Mouse (Mus musculus) ES-E14 (cell line): ENCODE results near the gene Grid2. TPM values are rescaled to one million over a fixed set of nuclear protein-coding genes. Genes with fewer than 3 reads are reported as not detected.

Experiments
- DNase-seq: peaks from one replicate; pipeline ENCODE4 v3.0.0-alpha.2; 2013; ENCODE audit warnings: low read depth, low spot score
- H3K27ac ChIP-seq: 2 replicates; pipeline ENCODE4 v1.5.1; 2012; ENCODE audit warnings: low read depth, mild to moderate bottlenecking, low read length, moderate library complexity, mixed read lengths; ENCODE audit not compliant: poor library complexity, insufficient read depth, severe bottlenecking
- H3K36me3 ChIP-seq: 2 replicates; pipeline ENCODE4 v1.6.1; 2012; ENCODE audit warnings: mild to moderate bottlenecking, low read length, moderate library complexity, mixed read lengths; ENCODE audit not compliant: control insufficient read depth, poor library complexity, insufficient read depth, severe bottlenecking
- H3K4me1 ChIP-seq, 2 experiments: fragments of 150-350 bp in 1 of 2; sonication (generic) in 1 of 2; 2 replicates each; pipeline ENCODE4 v1.6.1; 2012; ENCODE audit warnings: low read length in 2 of 2, mild to moderate bottlenecking in 1 of 2, mixed read lengths in 1 of 2; ENCODE audit not compliant: control insufficient read depth in 2 of 2, insufficient read depth in 2 of 2, poor library complexity in 1 of 2
- H3K4me3 ChIP-seq, 2 experiments: fragments of 150-350 bp in 1 of 2; sonication (generic) in 1 of 2; 2 replicates each; pipeline ENCODE4 v1.5.1; 2012; ENCODE audit warnings: low read length in 2 of 2, low read depth in 1 of 2, mild to moderate bottlenecking in 1 of 2, mixed read lengths in 1 of 2; ENCODE audit not compliant: insufficient read depth in 1 of 2, poor library complexity in 1 of 2, severe bottlenecking in 1 of 2
- H3K9ac ChIP-seq: 2 replicates; pipeline ENCODE4 v1.6.1; 2012; ENCODE audit warnings: low read depth, mild to moderate bottlenecking, low read length, mixed read lengths; ENCODE audit not compliant: poor library complexity, insufficient read depth, severe bottlenecking
- H3K9me3 ChIP-seq: fragments of 150-350 bp; sonication (generic); 2 replicates; pipeline ENCODE4 v1.6.1; 2012; ENCODE audit warnings: low read depth, mild to moderate bottlenecking, low read length; ENCODE audit not compliant: control insufficient read depth, insufficient read depth
- CHD2 ChIP-seq: IDR thresholded peaks from 2 replicates; pipeline ENCODE4 v1.6.1; 2014; ENCODE audit warnings: mild to moderate bottlenecking, low read depth, low read length, inconsistent platforms
- HCFC1 ChIP-seq: IDR thresholded peaks from 2 replicates; pipeline ENCODE4 v1.6.1; 2012; ENCODE audit warnings: low read length, inconsistent platforms, borderline replicate concordance; ENCODE audit not compliant: insufficient read depth
- MAFK ChIP-seq: IDR thresholded peaks from 2 replicates; pipeline ENCODE4 v1.6.1; 2014; ENCODE audit warnings: mild to moderate bottlenecking, low read depth, low read length, inconsistent platforms; ENCODE audit not compliant: insufficient read depth
- ZC3H11A ChIP-seq: IDR thresholded peaks from 2 replicates; pipeline ENCODE4 v1.6.1; 2012; ENCODE audit warnings: low read depth, mild to moderate bottlenecking, inconsistent platforms, low read length, borderline replicate concordance
- ZNF384 ChIP-seq: IDR thresholded peaks from 2 replicates; pipeline ENCODE4 v1.6.1; 2012; ENCODE audit warnings: low read depth, low read length, inconsistent platforms
- in situ Hi-C, 2 experiments: fragments of 600-800 bp; cut with MboI; formaldehyde crosslinking; loops; one replicate each; pipeline ENCODE4 v1.15.1; 2025; ENCODE audit warnings: low sequenced_read_pairs in 2 of 2, inconsistent platforms in 1 of 2; ENCODE audit not compliant: unreplicated experiment in 2 of 2
- total RNA-seq: library from RNA; depleted of rRNA; stranded (reverse); fragments of 300-350 nt; gene quantifications from 2 replicates; pipeline ENCODE4 v1.2.3, GENCODE M21; 2012

Gene Grid2
- total RNA-seq, 1 experiment, result 0.94 TPM

DNA sequence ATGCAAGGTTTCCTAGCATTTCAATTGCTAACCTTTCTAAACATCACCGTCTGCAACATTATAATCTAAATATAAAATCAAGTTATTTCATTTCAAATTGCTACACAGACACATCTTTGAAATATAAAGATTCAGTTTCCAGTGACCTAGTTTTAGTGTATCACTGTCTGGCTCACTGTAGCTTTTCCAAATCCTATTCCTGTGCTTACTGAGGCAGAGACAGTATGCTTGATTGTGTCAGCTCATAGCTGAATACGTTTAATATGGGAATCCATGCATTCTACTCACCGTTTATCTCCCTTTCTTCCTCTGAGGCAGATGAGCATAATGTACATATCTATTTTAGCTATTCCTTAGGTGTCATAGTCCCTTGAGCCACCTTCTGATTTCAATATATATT, 146.0 kb downstream of the Grid2 start:
- H3K27ac ChIP-seq, result no peak overlapping the region
- no peaks in the 10 kb centered on the region for H3K4me1 ChIP-seq
- no peak for DNase-seq
- TF ChIP-seq CHD2 (no peak), MAFK (no peak), ZC3H11A (no peak), HCFC1 (no peak), ZNF384 (no peak)
- no peaks in the 10 kb centered on the region for H3K9me3 ChIP-seq
- in situ Hi-C loops, result no loop called here
- H3K9ac ChIP-seq, result no peak overlapping the region
- H3K36me3 ChIP-seq, result no peaks in the 10 kb centered on the region
- H3K4me3 ChIP-seq, result no peak overlapping the region

DNA sequence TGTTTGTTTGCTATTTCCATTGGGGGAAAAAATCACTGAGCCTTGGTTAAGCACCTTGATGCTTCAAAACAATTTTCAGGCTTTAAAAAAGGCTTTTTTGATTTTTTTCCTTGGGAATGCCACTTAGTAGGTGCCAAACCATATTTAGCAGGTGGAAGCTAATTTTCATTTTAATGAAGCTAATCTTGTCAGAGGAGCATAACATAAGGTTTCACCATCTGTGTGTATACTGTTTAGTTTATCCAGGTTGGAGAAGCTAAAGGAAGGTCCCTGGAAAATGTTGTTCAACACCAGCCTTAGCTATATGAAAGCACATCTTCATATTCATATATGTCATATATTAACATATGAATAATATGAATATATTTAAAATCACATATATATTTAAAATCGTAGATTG, 161.9 kb downstream of the Grid2 start:
- in situ Hi-C loops, result no loop called here
- TF ChIP-seq CHD2 (no peak), HCFC1 (no peak), ZC3H11A (no peak), ZNF384 (no peak), MAFK (no peak)
- no peak overlapping the region for H3K27ac ChIP-seq
- no peak for DNase-seq
- H3K9me3 ChIP-seq, result no peaks in the 10 kb centered on the region
- no peak overlapping the region for H3K9ac ChIP-seq
- no peaks in the 10 kb centered on the region for H3K4me1 ChIP-seq
- no peaks in the 10 kb centered on the region for H3K36me3 ChIP-seq
- H3K4me3 ChIP-seq, result no peak overlapping the region

DNA sequence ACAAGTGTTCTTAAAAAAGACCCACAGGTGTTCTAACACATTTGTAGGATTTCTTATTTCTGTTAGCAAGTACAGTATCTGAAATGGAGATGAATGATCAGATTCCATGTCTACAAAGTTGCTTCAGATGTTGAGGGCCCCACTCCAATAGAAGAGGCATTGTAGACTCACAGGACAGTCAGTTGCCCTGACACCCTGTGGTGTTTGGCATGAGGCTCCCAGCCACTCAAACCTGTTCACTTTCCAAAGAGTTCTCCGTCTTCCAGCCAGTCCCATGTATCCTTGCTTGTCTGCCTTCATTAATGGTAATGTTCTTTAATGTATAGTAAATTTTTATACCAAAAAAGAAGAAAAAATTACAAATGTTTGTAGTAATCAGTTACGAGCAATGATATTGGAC, 177.1 kb downstream of the Grid2 start:
- Histone ChIP-seq H3K9me3 (no peaks in the 10 kb centered on the region), H3K4me1 (no peaks in the 10 kb centered on the region), H3K4me3 (no peak overlapping the region), H3K27ac (no peak overlapping the region), H3K9ac (no peak overlapping the region), H3K36me3 (no peaks in the 10 kb centered on the region)
- TF ChIP-seq CHD2 (no peak), ZC3H11A (no peak), ZNF384 (no peak), HCFC1 (no peak), MAFK (no peak)
- no peak for DNase-seq
- in situ Hi-C loops, result no loop called here

DNA sequence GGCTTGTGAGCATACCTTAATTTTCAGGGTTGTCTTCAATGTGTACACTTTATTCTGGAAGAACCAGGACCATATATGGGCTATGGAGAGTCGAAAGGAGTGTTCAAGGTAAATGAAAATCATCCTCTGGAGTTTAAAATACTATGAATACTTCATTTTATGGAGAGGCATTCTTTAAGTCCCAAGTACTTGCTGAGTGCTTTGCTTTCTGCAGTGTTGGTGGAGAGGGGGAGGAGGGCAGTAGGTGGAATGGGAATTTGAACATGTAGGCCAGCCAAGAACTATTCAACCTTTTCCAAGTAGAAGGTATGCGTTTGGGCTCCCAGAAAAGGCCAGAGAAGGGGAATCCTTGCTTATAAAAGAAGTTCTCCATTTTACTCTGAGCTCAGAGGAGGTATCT, 192.5 kb downstream of the Grid2 start:
- Histone ChIP-seq H3K9ac (no peak overlapping the region), H3K36me3 (no peaks in the 10 kb centered on the region), H3K9me3 (no peaks in the 10 kb centered on the region), H3K4me3 (no peak overlapping the region), H3K4me1 (no peaks in the 10 kb centered on the region), H3K27ac (no peak overlapping the region)
- DNase-seq, result no peak
- in situ Hi-C loops, result no loop called here
- TF ChIP-seq ZNF384, result no peak
- TF ChIP-seq MAFK, result no peak
- TF ChIP-seq ZC3H11A, result no peak
- TF ChIP-seq CHD2, result no peak
- no peak for TF ChIP-seq HCFC1

DNA sequence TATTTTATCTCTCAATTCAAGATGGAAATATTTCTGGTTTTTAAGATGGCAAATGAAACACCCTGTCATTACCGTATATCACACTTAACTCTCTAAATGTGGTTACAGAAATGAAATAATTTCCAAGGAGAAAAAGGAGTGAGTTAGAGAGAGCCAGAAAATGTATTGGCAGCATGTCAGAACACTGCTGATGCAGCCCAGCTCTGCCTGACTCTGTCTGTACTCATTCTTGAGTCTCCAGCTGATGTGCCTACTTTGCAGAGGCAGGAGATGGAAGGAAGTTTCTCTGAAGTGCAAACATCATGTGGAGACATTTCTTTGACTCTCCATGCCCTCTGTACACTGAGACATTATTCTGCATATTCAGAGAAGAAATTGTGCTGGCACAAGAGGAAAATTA, 226.5 kb downstream of the Grid2 start:
- H3K9me3 ChIP-seq, result no peaks in the 10 kb centered on the region
- DNase-seq, result no peak
- no peaks in the 10 kb centered on the region for H3K4me1 ChIP-seq
- no peak for TF ChIP-seq HCFC1
- TF ChIP-seq CHD2, result no peak
- no peak for TF ChIP-seq ZNF384
- no peak for TF ChIP-seq ZC3H11A
- no peak for TF ChIP-seq MAFK
- H3K36me3 ChIP-seq, result no peaks in the 10 kb centered on the region
- H3K27ac ChIP-seq, result no peak overlapping the region
- H3K4me3 ChIP-seq, result no peak overlapping the region
- no peak overlapping the region for H3K9ac ChIP-seq
- in situ Hi-C loops, result no loop called here
